19 mouse cellular contexts compared by ENCODE assay signal in genomic region chr17:27139304-27139703, GRCm38 (mm10). TPM values are rescaled to one million over a fixed set of nuclear protein-coding genes. Genes with fewer than 3 reads are reported as not detected.
A peak's percentile ranks its signal among the peaks of the same experiment; 100 is the strongest.
DNase-seq lines count a peak whose midpoint lies in the region; TF ChIP-seq lines count a peak whose summit lies in the region.
"Had no signal": no experiment of that assay in that cellular context is flagged by ENCODE, and none has a peak within 500 bp of the region (broad histone marks: within the 10 kb centered on the region; RNA-seq: fewer than 3 reads in every experiment).

No protein-coding gene starts in this region.

- peak; percentile 56 for DNase-seq in gastrocnemius, adult 2 months
- no peak for DNase-seq in gastrocnemius, postnatal 10 days
- DNase-seq in brain, embryonic 14.5 days (ENCODE audit: low read depth) = peak; percentile 56
- DNase-seq in limb, embryonic 10.5 days (ENCODE audit: low spot score) = no peak
- DNase-seq in cerebellum, postnatal 4 days (ENCODE audit: low spot score in 2 of 2) = no peak
- DNase-seq in kidney, postnatal 10 days = no peak
- DNase-seq: cerebellum, adult 11 months; gastrocnemius, postnatal 25 days; heart, postnatal 4 days; kidney, adult 18-20 months; liver; spleen, adult 18-20 months; thymus, postnatal 4 days had no signal

- peaks cover 43% of the 10 kb centered on the region for H3K4me1 ChIP-seq in limb, embryonic 10.5 days

- TF ChIP-seq POLR2A in brain, embryonic 14.5 days (IDR thresholded peaks at IDR 0.05; ENCODE audit: borderline replicate concordance, extremely low read depth, insufficient read depth, insufficient read length, poor library complexity, severe bottlenecking) = no peak
- no peak for TF ChIP-seq POLR2A in myocyte (IDR thresholded peaks at IDR 0.05; ENCODE audit: insufficient read length, low read depth)

- H3K4me2 ChIP-seq in myocyte (ENCODE audit: low read depth) = peak overlapping the region; percentile 6
- H3K4me2 ChIP-seq: heart, embryonic 11.5 days; lung, embryonic 15.5 days had no signal

- no peak overlapping the region for H3K4me3 ChIP-seq in gastrocnemius, adult 2 months
- H3K4me3 ChIP-seq in limb, embryonic 10.5 days = no peak overlapping the region
- no peak overlapping the region for H3K4me3 ChIP-seq in myocyte
- H3K4me3 ChIP-seq: lung, embryonic 15.5 days had no signal

- no peak overlapping the region for H3ac ChIP-seq in myocyte (ENCODE audit: control insufficient read depth, insufficient read length)

- no peak for TF ChIP-seq CTCF in gastrocnemius, adult 2 months (IDR thresholded peaks at IDR 0.05)
- no peak for TF ChIP-seq CTCF in brain, embryonic 14.5 days (IDR thresholded peaks at IDR 0.05; ENCODE audit: borderline replicate concordance, extremely low read depth, insufficient read depth, insufficient read length)

- H3K36me3 ChIP-seq in limb, embryonic 10.5 days = no peaks in the 10 kb centered on the region
- H3K36me3 ChIP-seq in myocyte (ENCODE audit: control insufficient read depth, insufficient read depth) = no peaks in the 10 kb centered on the region
- H3K36me3 ChIP-seq: lung, embryonic 15.5 days had no signal

- peaks cover 2% of the 10 kb centered on the region; the same call in 1 of the 2 replicates for H3K27me3 ChIP-seq in limb, embryonic 10.5 days (ENCODE audit: low read depth, poor library complexity, severe bottlenecking)
- no peaks in the 10 kb centered on the region for H3K27me3 ChIP-seq in myocyte (ENCODE audit: control insufficient read depth, insufficient read depth, insufficient read length)
- H3K27me3 ChIP-seq: lung, embryonic 15.5 days had no signal

- WGBS in limb, embryonic 10.5 days = 70% methylated on average over 7 of the region's 7 CpGs

- intact Hi-C loops in gastrocnemius, adult 2 months (cut with DNase I) = loop anchor here (10.0 kb wide), 1 partner anchor 375 kb away; no protein-coding TSS in a partner anchor

- H3K9me3 ChIP-seq in limb, embryonic 10.5 days (replicated peaks) = no peaks in the 10 kb centered on the region
- H3K9me3 ChIP-seq: lung, embryonic 15.5 days had no signal

- H3K79me2 ChIP-seq in myocyte (ENCODE audit: control insufficient read depth, insufficient read depth) = no peaks in the 10 kb centered on the region

- peak overlapping the region; percentile 90 for H3K27ac ChIP-seq in gastrocnemius, adult 2 months
- 0 out of 2 replicates have a peak overlapping the region, but pooled peaks have one; percentile 12 for H3K27ac ChIP-seq in limb, embryonic 10.5 days
- H3K27ac ChIP-seq: lung, embryonic 15.5 days had no signal

TF ChIP-seq in myocyte, 11 proteins besides CTCF, POLR2A, EP300 and RAD21:
- no peak for TF ChIP-seq MYOG (IDR thresholded peaks at IDR 0.05; ENCODE audit: control insufficient read depth in 1 of 3, insufficient read depth in 1 of 3, insufficient read length in 2 of 3, low read depth in 2 of 3)
- TF ChIP-seq E2F4 (IDR thresholded peaks at IDR 0.05; ENCODE audit: insufficient read depth) = no peak
- no peak for TF ChIP-seq POLR2AphosphoS2 (IDR thresholded peaks at IDR 0.05; ENCODE audit: insufficient read length, low read depth)
- no peak for TF ChIP-seq CEBPB (IDR thresholded peaks at IDR 0.05; ENCODE audit: insufficient read depth, poor library complexity, severe bottlenecking)
- TF ChIP-seq SRF (IDR thresholded peaks at IDR 0.05; ENCODE audit: control insufficient read depth, insufficient read length, low read depth) = no peak
- no peak for TF ChIP-seq USF1 (IDR thresholded peaks at IDR 0.05; ENCODE audit: low read depth)
- TF ChIP-seq MAX (IDR thresholded peaks at IDR 0.05; ENCODE audit: low read depth) = no peak
- no peak for TF ChIP-seq TCF3 (IDR thresholded peaks at IDR 0.05; ENCODE audit: insufficient read length, low read depth)
- no peak for TF ChIP-seq REST (IDR thresholded peaks at IDR 0.05; ENCODE audit: insufficient read depth, insufficient read length)
- no peak for TF ChIP-seq MYOD1 (IDR thresholded peaks at IDR 0.05; ENCODE audit: control insufficient read depth in 1 of 3, insufficient read length in 2 of 3, low read depth in 2 of 3)
- TF ChIP-seq TCF12 (IDR thresholded peaks at IDR 0.05; ENCODE audit: insufficient read depth, poor library complexity, severe bottlenecking) = no peak

RNA-seq across cellular contexts. Expression of gene Uqcc2, which starts 5.6 kb away (rescaled TPM):
- total RNA-seq in gastrocnemius, adult 2 months (2021) = 100 to 1,000 TPM; 405 to 424 TPM
- total RNA-seq in gastrocnemius, postnatal 10 days (2021) = 100 to 1,000 TPM; 300 to 343 TPM
- polyA plus RNA-seq in brain, embryonic 14.5 days (2012; rRNA removed) = 242 and 333 TPM in 2 replicates
- polyA plus RNA-seq in limb, embryonic 10.5 days (2016; fragmentation: Nextera tagmentation; extraction: Ambion mirVana) = 400 and 433 TPM in 2 replicates
- 740 TPM for polyA plus RNA-seq in myocyte (2012; fragmentation: generic; extraction: Trizol)

RNA-seq across cellular contexts. Expression of gene Ip6k3, which starts 28.3 kb away (rescaled TPM):
- 10 to 100 TPM; 30.9 to 84.2 TPM for total RNA-seq in gastrocnemius, adult 2 months (2021)
- 10 to 100 TPM; 63.5 to 81.2 TPM for total RNA-seq in gastrocnemius, postnatal 10 days (2021)
- 0.29 and 0.33 TPM in 2 replicates for polyA plus RNA-seq in brain, embryonic 14.5 days (2012; rRNA removed)
- polyA plus RNA-seq in limb, embryonic 10.5 days (2016; fragmentation: Nextera tagmentation; extraction: Ambion mirVana) = not detected in 2 replicates
- polyA plus RNA-seq in myocyte (2012; fragmentation: generic; extraction: Trizol) = 29.7 TPM
- total RNA-seq: megakaryocyte progenitor cell, adult 5-6 weeks; MEL had no signal
- polyA plus RNA-seq: activated CD4-positive, CD25-positive, alpha-beta regulatory T cell, adult 4 months had no signal

Comparison
In these comparisons a context has a peak if more than half of its experiments do, and no peak if none do; other contexts are left out.
1. DNase-seq: peak in gastrocnemius, adult 2 months (single experiment) and brain, embryonic 14.5 days (single experiment); none in gastrocnemius, postnatal 10 days (single experiment), limb, embryonic 10.5 days (single experiment), cerebellum, postnatal 4 days (0 of 2) and kidney, postnatal 10 days (single experiment).
2. RNA of gene Ip6k3, which starts 28.3 kb away (polyA plus RNA-seq): 29.7 TPM in myocyte (single experiment); 0.29 to 0.33 TPM in brain, embryonic 14.5 days and not detected in limb, embryonic 10.5 days; every median in the first group is over 10 times any median in the second.